Mouse (Mus musculus) retina, postnatal 1 day (tissue): ENCODE results near the gene Atf3.
A peak's percentile ranks its signal among the peaks of the same experiment; 100 is the strongest.

Source experiments
- DNase-seq: peaks from one replicate; pipeline ENCODE4 v3.0.0-alpha.2; 2012

The Atf3 gene

GRCm38 (mm10) chr1:191138874-191139495 is 78.9 kb downstream of the Atf3 start:
- DNase-seq, result peak; percentile 29

GRCm38 (mm10) chr1:191138436-191138835 is 79.4 kb downstream of the Atf3 start:
- no peak for DNase-seq

- no peak for DNase-seq
These were observed 82.4 kb downstream of the Atf3 start for GRCm38 (mm10) chr1:191135406-191135805.

GRCm38 (mm10) chr1:191132934-191133333 is 84.9 kb downstream of the Atf3 start:
- no peak for DNase-seq

- no peak for DNase-seq
These were observed 85.6 kb downstream of the Atf3 start for GRCm38 (mm10) chr1:191132240-191132639.

- DNase-seq, result no peak
These were observed 86.1 kb downstream of the Atf3 start for GRCm38 (mm10) chr1:191131692-191132091.

GRCm38 (mm10) chr1:191125811-191126638 is 91.8 kb downstream of the Atf3 start:
- peak; percentile 73 for DNase-seq

GRCm38 (mm10) chr1:191124288-191124687 is 93.6 kb downstream of the Atf3 start:
- DNase-seq, result no peak

- DNase-seq, result no peak
These were observed 94.1 kb downstream of the Atf3 start for GRCm38 (mm10) chr1:191123696-191124095.

GRCm38 (mm10) chr1:191122744-191123143 is 95.1 kb downstream of the Atf3 start:
- no peak for DNase-seq
